Mouse (Mus musculus): ENCODE measurements at regions not wholly inside any gene's neighbourhood (a gene's known extent, or its start where the extent isn't known, plus 50 kb on each side); places are given as distances from the start of the nearest gene placed in this dataset.
"Not testable (repeated sequence)": the region's sequence is repeated elsewhere in the genome, so short reads cannot be mapped to it uniquely, and the experiment has no call there.

- peak; percentile 82; the same call in 1 of the 2 replicates for ATAC-seq (ENCODE audit: borderline replicate concordance, extremely low read depth, low FRiP score, low TSS enrichment)
- no peak overlapping the region for H3K27ac ChIP-seq
- H3K4me3 ChIP-seq = no peak overlapping the region
- no peaks in the 10 kb centered on the region for H3K27me3 ChIP-seq
- H3K4me2 ChIP-seq = no peak overlapping the region
- H3K36me3 ChIP-seq = no peaks in the 10 kb centered on the region
- H3K9ac ChIP-seq = no peak overlapping the region
- WGBS = 30% methylated on average over 3 of the region's 3 CpGs
- H3K4me1 ChIP-seq = no peaks in the 10 kb centered on the region
- no peaks in the 10 kb centered on the region for H3K9me3 ChIP-seq
Measured at GRCm38 (mm10) chr8:100393327-100393726, 977.1 kb upstream of the Cdh8 start.

GRCm38 (mm10) chr8:100367663-100368062, 951.4 kb upstream of the Cdh8 start:
- no peaks in the 10 kb centered on the region for H3K4me1 ChIP-seq
- H3K4me2 ChIP-seq = no peak overlapping the region
- no peaks in the 10 kb centered on the region for H3K27me3 ChIP-seq
- no peaks in the 10 kb centered on the region for H3K9me3 ChIP-seq
- H3K27ac ChIP-seq = no peak overlapping the region
- no peak overlapping the region for H3K9ac ChIP-seq
- H3K36me3 ChIP-seq = no peaks in the 10 kb centered on the region
- ATAC-seq (ENCODE audit: borderline replicate concordance, extremely low read depth, low FRiP score, low TSS enrichment) = no peak
- no peak overlapping the region for H3K4me3 ChIP-seq

GRCm38 (mm10) chr8:100362772-100363171, 946.5 kb upstream of the Cdh8 start:
- H3K9me3 ChIP-seq = no peaks in the 10 kb centered on the region
- no peak overlapping the region for H3K4me3 ChIP-seq
- H3K4me2 ChIP-seq = no peak overlapping the region
- no peak for ATAC-seq (ENCODE audit: borderline replicate concordance, extremely low read depth, low FRiP score, low TSS enrichment)
- H3K27ac ChIP-seq = no peak overlapping the region
- no peaks in the 10 kb centered on the region for H3K27me3 ChIP-seq
- no peak overlapping the region for H3K9ac ChIP-seq
- no peaks in the 10 kb centered on the region for H3K36me3 ChIP-seq
- H3K4me1 ChIP-seq = no peaks in the 10 kb centered on the region
- WGBS = 69% methylated on average over 2 of the region's 2 CpGs

DNA sequence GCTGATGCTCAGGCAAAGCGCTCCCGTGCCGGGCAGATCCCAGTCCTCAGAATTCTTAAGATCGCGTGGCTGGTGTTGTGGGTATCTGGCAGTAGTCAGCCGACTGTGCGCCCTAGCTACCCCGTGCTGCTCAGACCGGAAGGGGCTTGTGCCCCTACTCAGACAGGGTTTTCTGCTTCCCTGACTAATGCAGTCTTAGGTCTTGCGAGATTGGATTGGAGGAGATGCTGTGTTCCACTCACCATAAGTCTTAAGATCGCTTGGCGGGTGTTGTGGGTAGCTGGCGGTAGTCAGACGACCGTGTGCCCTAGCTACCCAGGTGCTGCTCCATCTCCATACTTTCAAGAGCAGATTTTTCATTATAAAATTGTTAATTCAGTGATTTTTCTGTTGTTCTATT, 944.3 kb upstream of the Cdh8 start:
- H3K27me3 ChIP-seq; ATAC-seq (ENCODE audit: borderline replicate concordance, extremely low read depth, low FRiP score, low TSS enrichment); H3K36me3 ChIP-seq; H3K4me2 ChIP-seq; H3K4me3 ChIP-seq; H3K9me3 ChIP-seq; H3K9ac ChIP-seq; H3K4me1 ChIP-seq; H3K27ac ChIP-seq: not testable (repeated sequence)
- WGBS = 83% methylated on average over 15 of the region's 15 CpGs

GRCm38 (mm10) chr8:100334528-100334927, 918.3 kb upstream of the Cdh8 start:
- Histone ChIP-seq H3K4me3 (no peak overlapping the region), H3K9me3 (no peaks in the 10 kb centered on the region), H3K4me2 (no peak overlapping the region), H3K4me1 (no peaks in the 10 kb centered on the region), H3K9ac (no peak overlapping the region), H3K27ac (no peak overlapping the region), H3K27me3 (no peaks in the 10 kb centered on the region), H3K36me3 (no peaks in the 10 kb centered on the region)
- ATAC-seq (ENCODE audit: borderline replicate concordance, extremely low read depth, low FRiP score, low TSS enrichment) = no peak
- 42% methylated on average over 2 of the region's 2 CpGs for WGBS

DNA sequence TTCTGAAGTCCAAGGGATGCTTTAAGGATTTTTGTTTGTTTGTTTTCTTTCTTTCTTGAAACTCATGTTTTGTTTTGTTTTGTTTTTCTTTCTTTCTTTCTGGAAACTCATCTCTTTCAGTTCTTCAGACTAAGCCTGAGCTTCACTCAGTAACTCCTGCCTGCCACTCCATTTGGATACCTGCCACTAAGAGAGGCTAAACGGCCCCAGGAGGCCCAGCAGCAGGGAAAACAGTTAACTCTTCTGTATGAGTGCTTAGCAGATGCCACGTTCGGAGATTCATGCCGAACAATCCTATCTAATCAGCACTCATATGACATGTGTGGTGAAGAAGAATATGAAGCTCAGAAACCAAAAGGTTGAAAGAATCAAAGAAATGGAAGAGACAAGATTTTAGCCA, 909.3 kb upstream of the Cdh8 start:
- no peak overlapping the region for H3K4me2 ChIP-seq
- no peaks in the 10 kb centered on the region for H3K36me3 ChIP-seq
- no peak overlapping the region for H3K27ac ChIP-seq
- ATAC-seq (ENCODE audit: borderline replicate concordance, extremely low read depth, low FRiP score, low TSS enrichment) = no peak
- H3K9me3 ChIP-seq = no peaks in the 10 kb centered on the region
- 48% methylated on average over 4 of the region's 4 CpGs for WGBS
- H3K4me3 ChIP-seq = no peak overlapping the region
- no peaks in the 10 kb centered on the region for H3K4me1 ChIP-seq
- H3K27me3 ChIP-seq = no peaks in the 10 kb centered on the region
- H3K9ac ChIP-seq = no peak overlapping the region

DNA sequence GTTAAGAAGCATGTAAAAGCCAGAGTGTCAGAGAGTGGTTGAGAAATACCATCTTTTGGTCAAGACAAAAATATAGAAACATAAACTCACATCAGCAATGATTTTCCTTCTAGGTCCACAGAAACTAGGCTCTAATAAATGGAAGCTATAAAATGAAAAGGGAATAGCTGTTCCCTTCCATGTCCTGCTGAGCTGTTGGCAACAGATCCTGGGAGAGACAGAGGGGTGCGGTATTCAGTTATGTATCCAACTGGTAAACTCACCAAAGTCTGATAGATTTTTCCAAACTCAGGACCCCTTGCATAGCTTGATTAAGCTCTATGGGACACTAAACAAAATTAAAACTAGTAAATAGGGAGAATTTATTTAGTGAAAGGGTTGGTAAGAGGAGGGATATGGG, 907.2 kb upstream of the Cdh8 start:
- no peaks in the 10 kb centered on the region for H3K36me3 ChIP-seq
- no peak overlapping the region for H3K27ac ChIP-seq
- no peak overlapping the region for H3K9ac ChIP-seq
- no peak for ATAC-seq (ENCODE audit: borderline replicate concordance, extremely low read depth, low FRiP score, low TSS enrichment)
- no peaks in the 10 kb centered on the region for H3K4me1 ChIP-seq
- H3K4me3 ChIP-seq = no peak overlapping the region
- H3K4me2 ChIP-seq = no peak overlapping the region
- WGBS = 92% methylated on average over 1 of the region's 1 CpGs
- no peaks in the 10 kb centered on the region for H3K9me3 ChIP-seq
- no peaks in the 10 kb centered on the region for H3K27me3 ChIP-seq

- no peak for ATAC-seq (ENCODE audit: borderline replicate concordance, extremely low read depth, low FRiP score, low TSS enrichment)
- 87% methylated on average over 3 of the region's 3 CpGs for WGBS
- Histone ChIP-seq H3K27me3 (no peaks in the 10 kb centered on the region), H3K9me3 (no peaks in the 10 kb centered on the region), H3K4me1 (no peaks in the 10 kb centered on the region), H3K27ac (no peak overlapping the region), H3K4me2 (no peak overlapping the region), H3K36me3 (no peaks in the 10 kb centered on the region), H3K4me3 (no peak overlapping the region), H3K9ac (no peak overlapping the region)
Measured at GRCm38 (mm10) chr8:100298191-100298590, 881.9 kb upstream of the Cdh8 start.

DNA sequence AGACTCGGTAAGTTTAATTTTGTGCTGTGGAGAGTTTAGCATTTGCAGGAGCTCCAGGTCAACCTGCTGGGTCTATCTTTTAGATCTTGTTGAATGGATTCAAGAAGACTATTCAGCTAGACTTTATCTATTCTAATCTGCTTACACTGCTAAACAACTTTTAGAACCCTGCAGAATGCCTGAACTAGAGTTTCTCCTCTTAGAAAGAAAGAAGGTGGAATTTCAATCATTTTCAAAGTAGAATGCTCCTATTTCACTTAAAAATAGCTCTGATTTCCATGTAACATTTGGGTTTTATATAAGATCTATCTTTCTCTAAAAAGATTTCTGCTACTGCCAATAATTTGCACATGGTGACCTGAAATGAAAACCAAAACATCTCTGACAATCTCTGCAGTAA, 876.3 kb upstream of the Cdh8 start:
- ATAC-seq (ENCODE audit: borderline replicate concordance, extremely low read depth, low FRiP score, low TSS enrichment) = no peak
- Histone ChIP-seq H3K9me3 (no peaks in the 10 kb centered on the region), H3K9ac (no peak overlapping the region), H3K27me3 (no peaks in the 10 kb centered on the region), H3K36me3 (no peaks in the 10 kb centered on the region), H3K4me1 (no peaks in the 10 kb centered on the region), H3K4me2 (no peak overlapping the region), H3K4me3 (no peak overlapping the region), H3K27ac (no peak overlapping the region)
- 88% methylated on average over 1 of the region's 1 CpGs for WGBS

GRCm38 (mm10) chr8:100291981-100292380, 875.7 kb upstream of the Cdh8 start:
- no peaks in the 10 kb centered on the region for H3K36me3 ChIP-seq
- H3K4me1 ChIP-seq = no peaks in the 10 kb centered on the region
- no peak overlapping the region for H3K27ac ChIP-seq
- no peaks in the 10 kb centered on the region for H3K27me3 ChIP-seq
- no peak overlapping the region for H3K4me3 ChIP-seq
- H3K9ac ChIP-seq = no peak overlapping the region
- no peak overlapping the region for H3K4me2 ChIP-seq
- ATAC-seq (ENCODE audit: borderline replicate concordance, extremely low read depth, low FRiP score, low TSS enrichment) = no peak
- H3K9me3 ChIP-seq = no peaks in the 10 kb centered on the region
- WGBS = 82% methylated on average over 1 of the region's 1 CpGs

All from lung, embryonic 15.5 days (tissue).